Mouse (Mus musculus) erythroid progenitor cell, adult 5-6 weeks (primary cell): ENCODE results near the gene Zdhhc9. TPM values are rescaled to one million over a fixed set of nuclear protein-coding genes. Genes with fewer than 3 reads are reported as not detected.

Experiments
- ATAC-seq: replicated peaks from 2 replicates; pipeline ENCODE4 v1.8.0; 2016; ENCODE audit warnings: moderate number of reproducible peaks, mild to moderate bottlenecking, moderate TSS enrichment, inconsistent platforms; ENCODE audit not compliant: poor library complexity, low FRiP score, severe bottlenecking
- total RNA-seq, 2 experiments: library from RNA; stranded (forward) in 1 of 2; stranded (reverse) in 1 of 2; fragments of 150-400 nt in 1 of 2; fragments of 186-747, 209-891 nt in 1 of 2; gene quantifications; 2 replicates each; pipeline versions ENCODE4 v1.2.3 to v1.2.4; 2015 to 2017; ENCODE audit warnings: low replicate concordance in 2 of 2

The Zdhhc9 gene
- total RNA-seq, 2 experiments from 2014 or later = 3.7 to 5.9 TPM

GRCm38 (mm10) chrX:48191261-48191660 lies 17.4 kb downstream of the Zdhhc9 start:
- no peak for ATAC-seq

- ATAC-seq = no peak
These were observed 24.0 kb downstream of the Zdhhc9 start for GRCm38 (mm10) chrX:48184703-48185102.

GRCm38 (mm10) chrX:48181844-48182243 lies 26.8 kb downstream of the Zdhhc9 start:
- ATAC-seq = no peak

- ATAC-seq = no peak
These were observed 38.3 kb downstream of the Zdhhc9 start for GRCm38 (mm10) chrX:48170368-48170767.

- ATAC-seq = no peak
These were observed 38.8 kb downstream of the Zdhhc9 start for GRCm38 (mm10) chrX:48169892-48170291.

GRCm38 (mm10) chrX:48158229-48158919 lies 50.3 kb downstream of the Zdhhc9 start:
- no peak for ATAC-seq

- ATAC-seq = no peak
These were observed 51.3 kb downstream of the Zdhhc9 start for GRCm38 (mm10) chrX:48157396-48157795.

- ATAC-seq = no peak
These were observed 53.2 kb downstream of the Zdhhc9 start for GRCm38 (mm10) chrX:48155489-48155888.

- no peak for ATAC-seq
These were observed 54.7 kb downstream of the Zdhhc9 start for GRCm38 (mm10) chrX:48153949-48154348.

- peak; percentile 84 for ATAC-seq
These were observed 55.3 kb downstream of the Zdhhc9 start for GRCm38 (mm10) chrX:48153414-48153813.

- no peak for ATAC-seq
These were observed 56.6 kb downstream of the Zdhhc9 start for GRCm38 (mm10) chrX:48152106-48152505.

GRCm38 (mm10) chrX:48147741-48148186 lies 60.9 kb downstream of the Zdhhc9 start:
- ATAC-seq = no peak

GRCm38 (mm10) chrX:48147226-48147625 lies 61.5 kb downstream of the Zdhhc9 start:
- ATAC-seq = no peak

GRCm38 (mm10) chrX:48146262-48146661 lies 62.4 kb downstream of the Zdhhc9 start, which contains the start of gene Sash3:
TSS of gene Sash3 (plus strand) at chrX:48146436.
- peak; percentile 48; the same call in 1 of the 2 replicates for ATAC-seq

GRCm38 (mm10) chrX:48143415-48144335 lies 65.0 kb downstream of the Zdhhc9 start:
- no peak for ATAC-seq

GRCm38 (mm10) chrX:48141481-48141880 lies 67.2 kb downstream of the Zdhhc9 start:
- ATAC-seq = no peak

- no peak for ATAC-seq
These were observed 68.3 kb downstream of the Zdhhc9 start for GRCm38 (mm10) chrX:48140286-48140877.

- no peak for ATAC-seq
These were observed 69.1 kb downstream of the Zdhhc9 start for GRCm38 (mm10) chrX:48139368-48140285.

- peak; percentile 51 for ATAC-seq
These were observed 70.0 kb downstream of the Zdhhc9 start for GRCm38 (mm10) chrX:48138539-48139275.
